Mouse (Mus musculus) limb, embryonic 13.5 days (tissue): ENCODE data around the gene Gm21586. TPM values are rescaled to one million over a fixed set of nuclear protein-coding genes. Genes with fewer than 3 reads are reported as not detected.
"Not testable (repeated sequence)": the region's sequence is repeated elsewhere in the genome, so short reads cannot be mapped to it uniquely, and the experiment has no call there.

Experiments
- ATAC-seq: fragments of 200-750 bp; cut with Nextera tagmentation; 2 replicates; pipeline ENCODE4 v1.8.0; 2017; ENCODE audit warnings: low read depth, moderate number of reproducible peaks, moderate TSS enrichment; ENCODE audit not compliant: low FRiP score
- H3K27ac ChIP-seq: fragments of 300-500 bp; sonication (generic); 2 replicates; pipeline ENCODE4 v1.5.1; 2015; ENCODE audit warnings: inconsistent platforms, mild to moderate bottlenecking, moderate library complexity
- H3K27me3 ChIP-seq: fragments of 300-500 bp; sonication (generic); 2 replicates; pipeline ENCODE4 v1.6.1; 2015; ENCODE audit warnings: mild to moderate bottlenecking, inconsistent platforms
- H3K36me3 ChIP-seq: fragments of 300-500 bp; sonication (generic); 2 replicates; pipeline ENCODE4 v1.6.1; 2015; ENCODE audit warnings: inconsistent platforms, mild to moderate bottlenecking, moderate library complexity
- H3K4me1 ChIP-seq: fragments of 300-500 bp; sonication (generic); 2 replicates; pipeline ENCODE4 v1.6.1; 2015; ENCODE audit warnings: inconsistent platforms
- H3K4me2 ChIP-seq: fragments of 300-500 bp; sonication (generic); replicated peaks from 2 replicates; pipeline ENCODE4 v1.6.1; 2015; ENCODE audit warnings: inconsistent platforms, mild to moderate bottlenecking, moderate library complexity
- H3K4me3 ChIP-seq: fragments of 300-500 bp; sonication (generic); 2 replicates; pipeline ENCODE4 v1.5.1; 2015; ENCODE audit warnings: moderate library complexity, mild to moderate bottlenecking, inconsistent platforms
- H3K9ac ChIP-seq: fragments of 300-500 bp; sonication (generic); 2 replicates; pipeline ENCODE4 v1.6.1; 2015; ENCODE audit warnings: mild to moderate bottlenecking, inconsistent platforms
- H3K9me3 ChIP-seq: fragments of 300-500 bp; sonication (generic); 2 replicates; pipeline ENCODE4 v1.6.1; 2016; ENCODE audit warnings: inconsistent platforms
- WGBS: fragments of 180-500 bp; shearing (Covaris S2); methylation state at CpG from one replicate; pipeline ENCODE4 v1.1.7; 2015; 5-methylcytosine and 5-hydroxymethylcytosine counted together
- polyA plus RNA-seq: library from polyadenylated mRNA; unstranded; fragments of >200 nt; fragmentation: Nextera tagmentation; extraction: Ambion mirVana; gene quantifications from 2 replicates; pipeline ENCODE4 v1.2.1, GENCODE M21; 2015

The Gm21586 gene
- not detected in 2 replicates for polyA plus RNA-seq

DNA sequence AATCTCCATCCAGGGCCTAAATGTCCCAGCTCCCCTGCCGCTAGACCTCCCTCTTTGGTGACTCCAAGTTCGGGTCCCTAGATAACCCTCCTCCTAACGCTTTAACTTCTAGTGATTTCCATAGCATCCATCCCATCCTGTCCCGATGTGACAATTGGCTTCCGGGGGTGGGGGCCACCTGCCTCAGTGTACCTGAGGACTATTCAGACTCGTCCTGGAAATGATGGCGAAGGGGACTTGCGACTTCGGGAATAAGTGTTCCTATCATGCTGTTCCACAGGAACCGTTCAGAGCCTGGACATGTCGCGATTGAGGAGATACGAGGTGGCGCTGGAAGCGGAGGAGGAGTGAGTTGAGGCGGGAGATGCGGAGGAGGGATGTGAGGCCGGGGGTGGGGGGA is at the start of gene Gm21586:
Gm21586 (plus strand) TSS at position 301 of the 400 bp plus-strand sequence.
- H3K9me3 ChIP-seq, result not testable (repeated sequence)

DNA sequence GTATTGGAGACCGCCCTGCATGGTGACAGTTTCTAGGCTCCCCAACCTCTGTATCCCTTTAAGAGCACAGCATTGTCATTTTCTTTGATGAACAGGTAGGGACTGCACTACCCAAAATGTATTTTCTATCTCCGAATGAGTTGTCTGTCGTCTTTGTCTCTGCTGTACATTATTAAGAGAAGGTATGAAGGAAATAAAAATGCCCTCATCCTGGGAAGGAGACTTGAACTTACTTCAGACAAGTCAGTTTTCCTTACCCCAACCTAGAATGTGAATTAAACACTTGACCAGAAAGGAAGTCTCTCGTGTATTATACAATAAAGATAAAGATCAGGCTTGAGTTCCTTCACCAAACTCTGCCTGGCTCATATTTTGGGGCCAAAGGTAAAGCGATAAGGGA is 27.3 kb downstream of the Gm21586 start, which contains the start of gene Gm2163:
Gm2163 (plus strand) TSS at position 301 of the 400 bp plus-strand sequence.
- not testable (repeated sequence) for ATAC-seq, H3K4me1 ChIP-seq, H3K4me2 ChIP-seq, H3K4me3 ChIP-seq, H3K27me3 ChIP-seq, H3K9ac ChIP-seq, H3K27ac ChIP-seq, H3K36me3 ChIP-seq, H3K9me3 ChIP-seq
- no CpG with 5 or more reads among the region's 5 CpGs for WGBS

More for the DNA sequence above, at the start of gene Gm21586:
- H3K27me3 ChIP-seq, H3K4me2 ChIP-seq, H3K4me3 ChIP-seq, ATAC-seq, H3K27ac ChIP-seq, H3K9ac ChIP-seq, H3K36me3 ChIP-seq, H3K4me1 ChIP-seq: not testable (repeated sequence)
- WGBS, result no CpG with 5 or more reads among the region's 18 CpGs

Other genes starting within 250 kb of the Gm21586 start
- not detected in 2 replicates for gene Gm10600, start 198.7 kb upstream of the Gm21586 start, polyA plus RNA-seq
- not detected in 2 replicates for gene Ccl21b, start 183.6 kb upstream of the Gm21586 start, polyA plus RNA-seq
- not detected in 2 replicates for gene Gm21953, start 145.1 kb upstream of the Gm21586 start, polyA plus RNA-seq
- not detected in 2 replicates for gene Fam205a3, start 121.0 kb upstream of the Gm21586 start, polyA plus RNA-seq
- gene Gm2163, start 27.4 kb downstream of the Gm21586 start, polyA plus RNA-seq, result 0.13 and 0.17 TPM in 2 replicates
- not detected in 2 replicates for gene Fam205a2, start 88.8 kb downstream of the Gm21586 start, polyA plus RNA-seq
- gene Gm10591, start 172.8 kb downstream of the Gm21586 start, polyA plus RNA-seq, result not detected in 2 replicates
- gene Gm2564, start 190.3 kb downstream of the Gm21586 start, polyA plus RNA-seq, result 0.28 TPM in 1 of 2 replicates, not detected in the other
- gene Ccl27b, start 215.9 kb downstream of the Gm21586 start, polyA plus RNA-seq, result not detected in 2 replicates
- not detected in 2 replicates for gene Il11ra2, start 222.5 kb downstream of the Gm21586 start, polyA plus RNA-seq